In the genomic region with DNA sequence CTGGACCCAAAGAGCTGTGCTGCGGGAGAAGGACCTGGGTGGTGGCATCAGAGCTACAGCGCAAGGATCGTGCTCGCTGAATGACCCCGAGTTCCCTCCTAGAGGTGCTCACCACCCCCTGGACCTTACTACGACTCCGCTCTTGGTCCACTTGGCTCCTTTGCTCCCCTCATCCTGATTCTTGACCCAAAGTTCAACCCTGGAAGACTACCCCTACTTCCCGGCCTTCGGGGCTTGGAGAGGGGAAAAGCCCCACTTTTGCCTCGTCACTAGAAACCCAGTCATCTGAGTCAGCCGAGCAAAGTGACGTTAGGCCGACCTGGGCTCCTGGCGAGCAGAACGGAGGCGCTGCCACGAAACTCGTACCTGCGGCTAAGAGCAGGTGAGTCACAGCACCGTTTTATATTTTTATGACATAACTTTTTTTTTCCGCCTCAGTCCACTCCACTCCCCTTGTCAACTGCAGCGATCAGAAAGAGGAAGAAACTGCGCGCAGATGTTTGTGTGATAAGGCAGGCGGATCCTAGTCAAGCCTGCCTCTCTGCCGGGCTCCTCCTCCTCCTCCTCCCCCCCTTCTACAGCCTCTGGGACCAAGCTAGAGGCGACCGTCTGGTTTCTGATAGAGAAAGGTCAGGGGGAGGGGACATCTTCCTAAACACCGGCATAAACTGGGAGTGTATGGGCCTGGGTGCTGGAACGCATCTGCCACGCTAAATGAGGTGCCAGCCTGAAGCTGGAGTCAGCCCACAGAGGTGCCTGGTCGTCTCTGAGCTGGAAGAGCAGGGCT, we compare ENCODE assay signal across 9 mouse cellular contexts. TPM values are rescaled to one million over a fixed set of nuclear protein-coding genes. Genes with fewer than 3 reads are reported as not detected.
DNase-seq lines count a peak whose midpoint lies in the region; ATAC-seq lines count a peak whose summit lies in the region.
"Had no signal": no experiment of that assay in that cellular context is flagged by ENCODE, and none has a peak within 500 bp of the region (broad histone marks: within the 10 kb centered on the region; RNA-seq: fewer than 3 reads in every experiment).

A gene (minus strand): TSS at position 502 of the 787 bp plus-strand sequence.

- ATAC-seq in CD4-positive, CD25-positive, alpha-beta regulatory T cell, adult 4 months = peak; percentile 50
- peak; percentile 65 to 69 for ATAC-seq in hematopoietic stem cell, adult 5-6 weeks (replicated peaks in 1 of 2; ENCODE audit: insufficient read depth in 1 of 2, low FRiP score in 2 of 2, low TSS enrichment in 1 of 2, low read depth in 1 of 2, poor library complexity in 2 of 2, severe bottlenecking in 2 of 2)
- ATAC-seq in liver, embryonic 15.5 days (ENCODE audit: insufficient read depth) = peak; percentile 37; the same call in 1 of the 2 replicates
- 0 out of 2 replicates have a peak, but pooled peaks have one; percentile 9 for ATAC-seq in neural tube, embryonic 13.5 days (ENCODE audit: low read depth)

- peak within 1 kb of the TSS; percentile 54 for H3K4me3 ChIP-seq in liver, embryonic 15.5 days (replicated peaks)
- H3K4me3 ChIP-seq in neural tube, embryonic 13.5 days = peak within 1 kb of the TSS; percentile 43

- WGBS in liver, embryonic 15.5 days (ENCODE audit: insufficient replicate concordance) = under 1% methylated on average over 32 of the region's 32 CpGs
- under 1% methylated on average over 32 of the region's 32 CpGs for WGBS in neural tube, embryonic 13.5 days

- no peaks in the 10 kb centered on the region for H3K9me3 ChIP-seq in liver, embryonic 15.5 days (replicated peaks)
- H3K9me3 ChIP-seq in neural tube, embryonic 13.5 days = no peaks in the 10 kb centered on the region

- no peaks in the 10 kb centered on the region for H3K36me3 ChIP-seq in liver, embryonic 15.5 days (replicated peaks)
- H3K36me3 ChIP-seq in neural tube, embryonic 13.5 days = no peaks in the 10 kb centered on the region

- H3K4me1 ChIP-seq in liver, embryonic 15.5 days (replicated peaks) = peaks cover 19% of the 10 kb centered on the region; the same call in 1 of the 2 replicates
- H3K4me1 ChIP-seq in neural tube, embryonic 13.5 days (replicated peaks) = peaks cover 27% of the 10 kb centered on the region

- H3K9ac ChIP-seq in liver, embryonic 15.5 days = 0 out of 2 replicates have a peak within 1 kb of the TSS, but pooled peaks have one; percentile 11
- H3K9ac ChIP-seq in neural tube, embryonic 13.5 days = peak within 1 kb of the TSS; percentile 43; the same call in 1 of the 2 replicates

- peak within 1 kb of the TSS; percentile 60 for H3K4me2 ChIP-seq in liver, embryonic 15.5 days
- H3K4me2 ChIP-seq in neural tube, embryonic 13.5 days = peak within 1 kb of the TSS; percentile 64

- H3K27me3 ChIP-seq in liver, embryonic 15.5 days = peaks cover 100% of the 10 kb centered on the region
- peaks cover 99% of the 10 kb centered on the region for H3K27me3 ChIP-seq in neural tube, embryonic 13.5 days

- H3K27ac ChIP-seq in liver, embryonic 15.5 days (replicated peaks) = peak within 1 kb of the TSS; percentile 62
- no peak within 1 kb of the TSS for H3K27ac ChIP-seq in neural tube, embryonic 13.5 days (replicated peaks)

- peak; percentile 39 for DNase-seq in MN1 (ENCODE audit: low spot score)
- no peak for DNase-seq in spleen, postnatal 14 days (ENCODE audit: low spot score in 2 of 2)
- DNase-seq in ovary, postnatal 14 days (ENCODE audit: low spot score) = no peak
- no peak for DNase-seq in spleen, adult 12 weeks (ENCODE audit: low spot score)

RNA-seq across cellular contexts. Expression of the gene that starts here (rescaled TPM):
- polyA plus RNA-seq in CD4-positive, CD25-positive, alpha-beta regulatory T cell, adult 4 months (2017; shearing (Covaris generic)) = not detected
- total RNA-seq in hematopoietic stem cell, adult 5-6 weeks (2017) = not detected in 2 replicates
- polyA plus RNA-seq in liver, embryonic 15.5 days (2015; fragmentation: Nextera tagmentation; extraction: Ambion mirVana) = 1.2 and 1.5 TPM in 2 replicates
- polyA plus RNA-seq in neural tube, embryonic 13.5 days (2015; fragmentation: Nextera tagmentation; extraction: Ambion mirVana) = 0.59 and 0.74 TPM in 2 replicates
- polyA plus RNA-seq: cortical plate, adult 2 months had no signal

Comparison
In these comparisons a context has a peak if more than half of its experiments do, and no peak if none do; other contexts are left out.
1. Peak in ATAC-seq in CD4-positive, CD25-positive, alpha-beta regulatory T cell, adult 4 months; RNA of the gene not detected or under 1 TPM.
2. Peak in ATAC-seq in hematopoietic stem cell, adult 5-6 weeks; RNA of the gene not detected or under 1 TPM.
3. Peak in ATAC-seq, H3K4me3 ChIP-seq, H3K9ac ChIP-seq and H3K4me2 ChIP-seq in neural tube, embryonic 13.5 days; RNA of the gene not detected or under 1 TPM.
4. ATAC-seq: peak in every context shown above with its lines; median percentile 67 in hematopoietic stem cell, adult 5-6 weeks; 50 in CD4-positive, CD25-positive, alpha-beta regulatory T cell, adult 4 months; 37 in liver, embryonic 15.5 days; 9 in neural tube, embryonic 13.5 days.